Mouse (Mus musculus): ENCODE results near the gene Elmo1. TPM values are rescaled to one million over a fixed set of nuclear protein-coding genes. Genes with fewer than 3 reads are reported as not detected.
A peak's percentile ranks its signal among the peaks of the same experiment; 100 is the strongest.

Elmo1 gene
- polyA plus RNA-seq, 1 experiment from 2014 or later: 12.3 TPM

GRCm38 (mm10) chr13:20549983-20550382, 459.6 kb downstream of the Elmo1 start:
- ATAC-seq (replicated peaks; ENCODE audit: low FRiP score) (no peak), DNase-seq (ENCODE audit: low spot score) (no peak)
- H3K9me3 ChIP-seq (ENCODE audit: control insufficient read depth, low read length): no peaks in the 10 kb centered on the region
- no peaks in the 10 kb centered on the region for H3K36me3 ChIP-seq (ENCODE audit: control insufficient read depth, insufficient read depth, low read length)
- H3K27ac ChIP-seq (ENCODE audit: low read depth, low read length): no peak overlapping the region
- H3K4me2 ChIP-seq (ENCODE audit: low read depth, low read length, severe bottlenecking): no peak overlapping the region
- no peaks in the 10 kb centered on the region for H3K27me3 ChIP-seq (ENCODE audit: control insufficient read depth, insufficient read depth, low read length)
- H3K9ac ChIP-seq (ENCODE audit: low read length): no peak overlapping the region
- WGBS: 91% methylated on average over 4 of the region's 4 CpGs
- H3K4me3 ChIP-seq (ENCODE audit: low read depth, low read length): no peak overlapping the region
- no peaks in the 10 kb centered on the region for H3K4me1 ChIP-seq (replicated peaks; ENCODE audit: control insufficient read depth, insufficient read depth, low read length)

DNA sequence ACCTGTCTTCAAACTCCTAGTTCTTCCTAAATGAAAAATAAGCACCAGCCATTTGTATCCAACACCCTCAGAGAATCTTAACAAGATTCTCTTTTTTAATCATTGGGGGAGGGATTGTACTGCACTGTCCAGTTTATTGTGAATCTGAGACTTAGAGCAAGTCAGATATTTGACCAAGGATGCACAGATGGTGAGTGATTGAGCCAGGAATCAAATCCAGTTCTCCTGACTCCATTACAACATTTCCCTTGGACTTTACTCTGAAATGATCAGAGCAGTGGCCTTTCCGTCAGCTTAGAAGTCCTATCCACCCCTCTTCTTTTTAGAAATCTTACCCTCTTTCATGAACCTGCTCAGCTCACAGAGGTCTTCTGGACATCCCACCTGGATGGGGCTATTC, 461.2 kb downstream of the Elmo1 start:
- H3K4me2 ChIP-seq (ENCODE audit: low read depth, low read length, severe bottlenecking): no peak overlapping the region
- no peaks in the 10 kb centered on the region for H3K4me1 ChIP-seq (replicated peaks; ENCODE audit: control insufficient read depth, insufficient read depth, low read length)
- 84% methylated on average over 1 of the region's 1 CpGs for WGBS
- no peaks in the 10 kb centered on the region for H3K36me3 ChIP-seq (ENCODE audit: control insufficient read depth, insufficient read depth, low read length)
- H3K27me3 ChIP-seq (ENCODE audit: control insufficient read depth, insufficient read depth, low read length): no peaks in the 10 kb centered on the region
- no peak overlapping the region for H3K27ac ChIP-seq (ENCODE audit: low read depth, low read length)
- no peaks in the 10 kb centered on the region for H3K9me3 ChIP-seq (ENCODE audit: control insufficient read depth, low read length)
- ATAC-seq (replicated peaks; ENCODE audit: low FRiP score): no peak
- DNase-seq (ENCODE audit: low spot score): no peak
- H3K4me3 ChIP-seq (ENCODE audit: low read depth, low read length): no peak overlapping the region
- H3K9ac ChIP-seq (ENCODE audit: low read length): no peak overlapping the region

DNA sequence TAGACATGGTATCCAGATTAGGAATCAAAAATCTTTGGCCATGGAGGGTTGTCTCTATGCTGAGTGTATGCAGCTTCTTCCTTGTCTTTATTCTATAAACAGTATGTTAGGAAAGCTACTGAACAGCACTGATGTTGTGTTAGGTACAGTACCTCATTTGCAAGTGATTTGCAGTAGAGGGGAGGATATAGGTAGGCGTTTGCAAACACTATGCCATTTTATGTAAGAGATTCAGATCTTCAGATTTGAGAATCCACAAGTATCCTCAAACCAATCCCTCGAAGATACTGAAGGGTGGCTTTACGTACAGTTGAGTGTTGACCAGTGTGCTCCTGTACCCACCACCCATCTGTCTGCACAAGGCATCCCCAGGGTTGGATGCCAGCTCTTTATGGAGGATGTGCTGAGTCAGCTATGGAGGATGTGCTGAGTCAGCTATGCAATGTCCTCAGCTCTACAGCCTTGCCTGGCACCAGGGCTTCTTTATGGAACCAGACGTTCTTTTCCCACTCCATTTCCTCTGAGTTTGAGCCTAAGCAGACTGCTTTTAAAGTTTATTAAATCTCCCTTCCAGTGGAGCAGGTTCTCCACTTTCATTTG, 465.6 kb downstream of the Elmo1 start:
- H3K4me3 ChIP-seq (ENCODE audit: low read depth, low read length): no peak overlapping the region
- H3K4me1 ChIP-seq (replicated peaks; ENCODE audit: control insufficient read depth, insufficient read depth, low read length): no peaks in the 10 kb centered on the region
- no peak overlapping the region for H3K27ac ChIP-seq (ENCODE audit: low read depth, low read length)
- no peaks in the 10 kb centered on the region for H3K27me3 ChIP-seq (ENCODE audit: control insufficient read depth, insufficient read depth, low read length)
- WGBS: 87% methylated on average over 4 of the region's 4 CpGs
- DNase-seq (ENCODE audit: low spot score) (no peak), ATAC-seq (replicated peaks; ENCODE audit: low FRiP score) (no peak)
- H3K9ac ChIP-seq (ENCODE audit: low read length): no peak overlapping the region
- no peak overlapping the region for H3K4me2 ChIP-seq (ENCODE audit: low read depth, low read length, severe bottlenecking)
- no peaks in the 10 kb centered on the region for H3K9me3 ChIP-seq (ENCODE audit: control insufficient read depth, low read length)
- no peaks in the 10 kb centered on the region for H3K36me3 ChIP-seq (ENCODE audit: control insufficient read depth, insufficient read depth, low read length)

- ATAC-seq (replicated peaks; ENCODE audit: low FRiP score) (peak; percentile 7; the same call in 1 of the 2 replicates), DNase-seq (ENCODE audit: low spot score) (no peak)
- Histone ChIP-seq H3K9ac (ENCODE audit: low read length) (no peak overlapping the region), H3K4me1 (replicated peaks; ENCODE audit: control insufficient read depth, insufficient read depth, low read length) (no peaks in the 10 kb centered on the region), H3K4me2 (ENCODE audit: low read depth, low read length, severe bottlenecking) (no peak overlapping the region), H3K27ac (ENCODE audit: low read depth, low read length) (no peak overlapping the region), H3K4me3 (ENCODE audit: low read depth, low read length) (no peak overlapping the region), H3K9me3 (ENCODE audit: control insufficient read depth, low read length) (no peaks in the 10 kb centered on the region), H3K36me3 (ENCODE audit: control insufficient read depth, insufficient read depth, low read length) (no peaks in the 10 kb centered on the region), H3K27me3 (ENCODE audit: control insufficient read depth, insufficient read depth, low read length) (no peaks in the 10 kb centered on the region)
- WGBS: 84% methylated on average over 10 of the region's 10 CpGs
These were observed 466.3 kb downstream of the Elmo1 start for GRCm38 (mm10) chr13:20556739-20557138.

DNA sequence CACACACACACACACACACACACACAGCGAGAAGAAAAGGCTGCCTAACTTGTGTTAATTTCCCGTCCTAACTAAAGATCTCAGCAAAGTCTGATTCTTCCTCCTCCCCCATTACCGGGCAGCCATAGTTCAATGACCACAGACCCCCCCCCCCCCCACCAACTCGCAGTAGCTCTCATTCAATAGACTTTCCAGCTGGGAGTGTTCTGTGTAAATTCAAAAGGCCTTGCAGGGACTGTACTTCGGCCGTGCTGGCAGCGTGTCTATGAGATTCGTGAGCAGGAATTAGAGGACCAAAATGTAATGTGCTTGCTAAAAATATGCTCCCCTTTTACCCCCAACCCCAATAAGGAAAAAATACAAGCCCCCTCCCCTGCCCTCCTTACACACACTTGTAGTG, 466.8 kb downstream of the Elmo1 start:
- 60% methylated on average over 8 of the region's 8 CpGs for WGBS

DNA sequence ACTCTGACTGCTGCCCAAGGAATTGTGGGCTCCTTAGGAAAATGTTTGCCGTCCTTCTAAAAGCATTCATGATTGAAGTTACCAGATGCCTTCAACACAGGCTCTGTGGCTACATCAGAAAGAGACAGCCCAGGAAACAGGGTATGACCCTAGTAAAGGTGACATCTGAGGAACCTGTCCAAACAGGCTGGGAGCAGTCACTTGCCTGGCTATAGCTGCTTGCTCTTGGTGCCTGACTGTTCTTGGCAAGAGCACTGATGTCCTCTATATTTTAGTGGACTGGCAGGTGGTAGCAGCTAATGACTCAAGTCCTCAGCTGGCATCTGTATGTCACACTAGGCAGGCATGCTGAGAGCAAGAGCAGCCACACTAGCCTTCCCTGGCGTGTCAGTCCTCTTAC, 468.0 kb downstream of the Elmo1 start:
- Histone ChIP-seq H3K9ac (ENCODE audit: low read length) (no peak overlapping the region), H3K27me3 (ENCODE audit: control insufficient read depth, insufficient read depth, low read length) (no peaks in the 10 kb centered on the region), H3K36me3 (ENCODE audit: control insufficient read depth, insufficient read depth, low read length) (no peaks in the 10 kb centered on the region), H3K4me3 (ENCODE audit: low read depth, low read length) (no peak overlapping the region), H3K4me2 (ENCODE audit: low read depth, low read length, severe bottlenecking) (no peak overlapping the region), H3K27ac (ENCODE audit: low read depth, low read length) (no peak overlapping the region), H3K9me3 (ENCODE audit: control insufficient read depth, low read length) (no peaks in the 10 kb centered on the region), H3K4me1 (replicated peaks; ENCODE audit: control insufficient read depth, insufficient read depth, low read length) (no peaks in the 10 kb centered on the region)
- no peak for ATAC-seq (replicated peaks; ENCODE audit: low FRiP score)
- WGBS: 91% methylated on average over 2 of the region's 2 CpGs
- no peak for DNase-seq (ENCODE audit: low spot score)

More for the DNA sequence above, 466.8 kb downstream of the Elmo1 start:
- Histone ChIP-seq H3K9ac (ENCODE audit: low read length) (no peak overlapping the region), H3K4me3 (ENCODE audit: low read depth, low read length) (no peak overlapping the region), H3K36me3 (ENCODE audit: control insufficient read depth, insufficient read depth, low read length) (no peaks in the 10 kb centered on the region), H3K4me1 (replicated peaks; ENCODE audit: control insufficient read depth, insufficient read depth, low read length) (no peaks in the 10 kb centered on the region), H3K27me3 (ENCODE audit: control insufficient read depth, insufficient read depth, low read length) (no peaks in the 10 kb centered on the region), H3K9me3 (ENCODE audit: control insufficient read depth, low read length) (no peaks in the 10 kb centered on the region), H3K4me2 (ENCODE audit: low read depth, low read length, severe bottlenecking) (no peak overlapping the region), H3K27ac (ENCODE audit: low read depth, low read length) (no peak overlapping the region)
- ATAC-seq (replicated peaks; ENCODE audit: low FRiP score) (peak; percentile 33; the same call in 1 of the 2 replicates), DNase-seq (ENCODE audit: low spot score) (no peak)

DNA sequence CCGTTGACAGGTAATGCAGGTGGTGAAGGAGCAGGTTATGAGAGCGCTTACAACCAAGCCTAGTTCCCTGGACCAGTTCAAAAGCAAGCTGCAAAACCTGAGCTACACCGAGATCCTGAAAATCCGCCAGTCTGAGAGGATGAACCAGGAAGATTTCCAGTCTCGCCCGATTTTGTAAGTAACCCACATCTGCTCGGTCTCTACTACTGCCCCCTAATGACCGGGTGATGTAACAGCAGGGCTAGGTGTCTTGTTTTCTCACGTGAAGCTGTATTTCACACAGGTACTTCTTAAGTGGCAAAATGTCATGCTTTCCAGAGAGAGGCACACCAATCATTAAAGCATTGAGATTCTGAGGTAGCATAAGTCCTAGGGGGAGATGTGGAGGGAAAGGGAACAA, 474.0 kb downstream of the Elmo1 start:
- Histone ChIP-seq H3K4me3 (ENCODE audit: low read depth, low read length) (no peak overlapping the region), H3K9ac (ENCODE audit: low read length) (no peak overlapping the region), H3K9me3 (ENCODE audit: control insufficient read depth, low read length) (no peaks in the 10 kb centered on the region), H3K27ac (ENCODE audit: low read depth, low read length) (no peak overlapping the region), H3K4me2 (ENCODE audit: low read depth, low read length, severe bottlenecking) (no peak overlapping the region), H3K36me3 (ENCODE audit: control insufficient read depth, insufficient read depth, low read length) (no peaks in the 10 kb centered on the region), H3K4me1 (replicated peaks; ENCODE audit: control insufficient read depth, insufficient read depth, low read length) (no peaks in the 10 kb centered on the region), H3K27me3 (ENCODE audit: control insufficient read depth, insufficient read depth, low read length) (no peaks in the 10 kb centered on the region)
- ATAC-seq (replicated peaks; ENCODE audit: low FRiP score) (no peak), DNase-seq (ENCODE audit: low spot score) (no peak)
- WGBS: 87% methylated on average over 9 of the region's 9 CpGs

DNA sequence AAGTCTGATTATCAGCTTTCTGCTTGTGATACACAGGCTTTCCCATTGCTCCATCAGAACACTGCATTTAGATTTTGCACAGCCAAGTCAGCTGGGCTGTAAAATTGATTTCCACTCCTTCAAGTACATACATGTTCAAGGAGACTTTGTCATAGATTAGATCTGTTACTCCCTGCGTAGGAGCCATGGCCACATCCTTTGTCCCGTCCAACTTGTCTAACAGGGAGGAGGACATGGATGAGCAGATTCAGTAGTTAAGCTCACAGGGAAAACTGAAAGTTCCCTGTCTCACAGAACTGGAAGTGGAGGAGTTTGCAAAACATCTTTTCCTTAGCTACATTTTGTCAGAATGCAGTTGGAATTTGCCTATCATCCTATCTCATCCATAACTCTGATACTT, 484.8 kb downstream of the Elmo1 start:
- H3K9ac ChIP-seq (ENCODE audit: low read length): no peak overlapping the region
- no peaks in the 10 kb centered on the region for H3K27me3 ChIP-seq (ENCODE audit: control insufficient read depth, insufficient read depth, low read length)
- H3K9me3 ChIP-seq (ENCODE audit: control insufficient read depth, low read length): 0 out of 2 replicates have a peak, but pooled peaks cover 4% of the 10 kb centered on the region
- no peak overlapping the region for H3K27ac ChIP-seq (ENCODE audit: low read depth, low read length)
- no peak overlapping the region for H3K4me3 ChIP-seq (ENCODE audit: low read depth, low read length)
- ATAC-seq (replicated peaks; ENCODE audit: low FRiP score) (no peak), DNase-seq (ENCODE audit: low spot score) (no peak)
- 91% methylated on average over 2 of the region's 2 CpGs for WGBS
- H3K36me3 ChIP-seq (ENCODE audit: control insufficient read depth, insufficient read depth, low read length): no peaks in the 10 kb centered on the region
- no peaks in the 10 kb centered on the region for H3K4me1 ChIP-seq (replicated peaks; ENCODE audit: control insufficient read depth, insufficient read depth, low read length)
- no peak overlapping the region for H3K4me2 ChIP-seq (ENCODE audit: low read depth, low read length, severe bottlenecking)

DNA sequence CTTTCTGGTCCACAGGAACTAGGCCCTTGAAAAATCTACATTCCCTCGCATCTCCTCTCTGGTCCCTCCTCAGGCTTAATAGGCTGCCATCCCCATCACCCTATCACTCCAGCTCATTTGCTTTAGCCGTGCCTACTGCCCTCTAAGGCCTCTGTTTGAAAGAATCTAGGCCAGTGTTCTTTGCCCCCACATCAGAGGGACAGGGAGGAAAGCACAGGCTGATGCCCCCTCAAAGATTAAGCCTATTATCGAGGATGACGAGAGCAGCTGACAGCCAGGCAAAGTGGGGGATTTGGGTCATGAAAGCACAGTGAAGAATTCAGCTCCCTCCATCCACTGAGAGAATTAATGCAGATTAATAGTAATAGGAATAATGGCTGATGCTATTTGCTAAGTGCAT, 495.5 kb downstream of the Elmo1 start:
- Histone ChIP-seq H3K27ac (ENCODE audit: low read depth, low read length) (no peak overlapping the region), H3K9me3 (ENCODE audit: control insufficient read depth, low read length) (no peaks in the 10 kb centered on the region), H3K9ac (ENCODE audit: low read length) (no peak overlapping the region), H3K4me1 (replicated peaks; ENCODE audit: control insufficient read depth, insufficient read depth, low read length) (no peaks in the 10 kb centered on the region), H3K4me2 (ENCODE audit: low read depth, low read length, severe bottlenecking) (no peak overlapping the region), H3K4me3 (ENCODE audit: low read depth, low read length) (no peak overlapping the region), H3K27me3 (ENCODE audit: control insufficient read depth, insufficient read depth, low read length) (no peaks in the 10 kb centered on the region), H3K36me3 (ENCODE audit: control insufficient read depth, insufficient read depth, low read length) (no peaks in the 10 kb centered on the region)
- no peak for ATAC-seq (replicated peaks; ENCODE audit: low FRiP score)
- no peak for DNase-seq (ENCODE audit: low spot score)
- WGBS: 45% methylated on average over 4 of the region's 4 CpGs
